Mouse (Mus musculus): ENCODE results near the gene Cyp1a2. TPM values are rescaled to one million over a fixed set of nuclear protein-coding genes. Genes with fewer than 3 reads are reported as not detected.

Cyp1a2 gene
- polyA plus RNA-seq, 1 experiment from 2014 or later = not detected

DNA sequence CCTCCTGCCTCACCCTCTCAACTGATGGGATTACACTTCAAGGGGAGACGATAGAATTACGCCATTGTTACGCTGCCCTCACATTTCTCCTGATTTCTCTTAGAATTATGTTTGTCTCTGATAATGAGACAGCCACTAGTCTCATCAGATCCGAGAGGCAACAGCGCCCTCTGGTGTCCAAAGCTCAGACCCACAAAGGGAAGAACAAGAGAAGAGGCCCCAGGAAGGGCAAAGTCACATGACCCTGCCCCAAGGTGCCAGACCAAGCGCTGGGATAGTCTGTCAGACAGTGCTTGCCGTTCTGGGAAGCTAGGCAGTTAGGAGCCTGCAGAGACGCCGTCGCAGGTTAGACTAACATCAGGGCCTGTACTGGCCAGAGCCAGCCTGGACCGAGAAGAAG lies 27.8 kb downstream of the Cyp1a2 start:
- peak; percentile 77 for ATAC-seq (ENCODE audit: low FRiP score)
- H3K27ac ChIP-seq (replicated peaks) = no peak overlapping the region
- no peak overlapping the region; the same call in 1 of the 2 replicates for H3K9ac ChIP-seq (replicated peaks)
- H3K4me2 ChIP-seq = peak overlapping the region; percentile 50
- H3K36me3 ChIP-seq = no peaks in the 10 kb centered on the region
- peak overlapping the region; percentile 19; the same call in 1 of the 2 replicates for H3K4me3 ChIP-seq (replicated peaks)
- WGBS = 2% methylated on average over 11 of the region's 11 CpGs
- H3K27me3 ChIP-seq (replicated peaks) = no peaks in the 10 kb centered on the region
- no peaks in the 10 kb centered on the region for H3K9me3 ChIP-seq (replicated peaks)
- peaks cover 11% of the 10 kb centered on the region for H3K4me1 ChIP-seq

DNA sequence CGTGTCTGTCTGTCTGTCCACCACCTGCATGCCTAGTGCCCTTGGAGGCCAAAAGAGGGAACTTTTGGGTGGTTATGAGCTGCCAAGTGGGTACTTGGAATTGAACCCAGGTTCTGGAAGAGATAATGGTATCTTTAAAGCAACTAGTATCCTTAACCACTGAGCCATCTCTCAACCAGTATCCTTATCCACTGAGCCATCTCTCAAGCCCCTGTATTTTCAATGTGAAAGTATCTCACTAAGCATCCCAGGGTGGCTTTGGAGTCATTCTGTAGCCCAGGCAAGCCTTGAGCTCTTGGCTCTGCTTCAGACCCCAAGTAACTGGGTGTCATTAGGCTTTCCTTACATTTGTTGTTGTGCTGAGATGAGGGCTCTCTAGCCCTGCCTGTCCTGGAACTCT lies 28.5 kb downstream of the Cyp1a2 start:
- 93% methylated on average over 1 of the region's 1 CpGs for WGBS
- Histone ChIP-seq H3K4me3 (replicated peaks) (no peak overlapping the region), H3K4me2 (no peak overlapping the region), H3K27ac (replicated peaks) (no peak overlapping the region), H3K4me1 (peaks cover 14% of the 10 kb centered on the region), H3K36me3 (no peaks in the 10 kb centered on the region), H3K9me3 (replicated peaks) (no peaks in the 10 kb centered on the region), H3K27me3 (replicated peaks) (no peaks in the 10 kb centered on the region), H3K9ac (replicated peaks) (no peak overlapping the region)
- ATAC-seq (ENCODE audit: low FRiP score) = no peak

DNA sequence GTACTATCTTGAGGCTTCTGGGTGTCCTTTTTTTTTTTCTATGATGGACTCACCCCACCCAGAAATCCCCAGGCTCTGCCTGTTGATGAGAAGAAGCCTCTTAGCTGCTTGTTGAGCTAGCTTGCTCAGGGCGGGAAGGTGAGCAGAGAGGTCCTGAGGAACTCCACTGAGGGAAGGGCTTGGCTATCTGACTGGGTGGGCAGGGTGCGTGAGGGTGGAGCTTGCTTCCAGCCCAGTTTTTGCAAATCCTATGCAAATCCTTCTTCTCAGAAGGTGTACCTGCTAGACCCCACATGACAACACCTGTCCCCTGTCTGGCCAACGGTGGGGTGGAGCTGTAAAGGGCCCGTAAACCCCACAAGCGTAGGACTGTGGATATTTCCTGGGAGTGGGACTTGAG lies 30.2 kb downstream of the Cyp1a2 start, which contains the start of gene Csk:
Csk (minus strand) TSS at position 349 of the 400 bp plus-strand sequence.
- H3K4me2 ChIP-seq = no peak within 1 kb of the TSS
- H3K27me3 ChIP-seq (replicated peaks) = no peaks in the 10 kb centered on the region
- peaks cover 14% of the 10 kb centered on the region for H3K4me1 ChIP-seq
- H3K9ac ChIP-seq (replicated peaks) = no peak within 1 kb of the TSS
- no peak for ATAC-seq (ENCODE audit: low FRiP score)
- H3K9me3 ChIP-seq (replicated peaks) = no peaks in the 10 kb centered on the region
- 66% methylated on average over 5 of the region's 5 CpGs for WGBS
- H3K36me3 ChIP-seq = no peaks in the 10 kb centered on the region
- no peak within 1 kb of the TSS for H3K4me3 ChIP-seq (replicated peaks)
- H3K27ac ChIP-seq (replicated peaks) = no peak within 1 kb of the TSS

DNA sequence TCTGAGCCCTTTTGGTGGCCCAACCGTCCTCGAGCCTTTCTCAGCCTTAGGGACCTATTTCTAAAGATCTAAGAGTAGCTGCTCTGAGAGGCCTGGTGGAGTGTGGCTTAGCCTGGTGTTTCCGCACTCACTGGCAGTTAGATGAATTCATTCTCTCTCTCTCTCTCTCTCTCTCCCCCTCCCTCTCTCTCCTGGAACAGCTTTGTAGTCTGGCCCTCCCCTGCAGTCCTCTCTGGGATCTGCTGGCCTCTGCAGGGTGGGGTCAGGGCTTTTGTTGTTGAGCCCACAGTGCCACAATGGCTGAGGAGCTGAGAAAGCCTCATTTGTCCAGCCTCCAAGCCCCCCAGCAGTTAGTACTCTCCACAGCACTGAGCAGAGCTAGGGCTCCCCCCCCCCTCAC lies 30.6 kb downstream of the Cyp1a2 start:
- Histone ChIP-seq H3K4me3 (replicated peaks) (no peak overlapping the region), H3K4me1 (peaks cover 14% of the 10 kb centered on the region), H3K36me3 (no peaks in the 10 kb centered on the region), H3K27me3 (replicated peaks) (no peaks in the 10 kb centered on the region), H3K4me2 (no peak overlapping the region), H3K9ac (replicated peaks) (no peak overlapping the region), H3K27ac (replicated peaks) (no peak overlapping the region), H3K9me3 (replicated peaks) (no peaks in the 10 kb centered on the region)
- WGBS = 21% methylated on average over 3 of the region's 3 CpGs
- no peak for ATAC-seq (ENCODE audit: low FRiP score)

DNA sequence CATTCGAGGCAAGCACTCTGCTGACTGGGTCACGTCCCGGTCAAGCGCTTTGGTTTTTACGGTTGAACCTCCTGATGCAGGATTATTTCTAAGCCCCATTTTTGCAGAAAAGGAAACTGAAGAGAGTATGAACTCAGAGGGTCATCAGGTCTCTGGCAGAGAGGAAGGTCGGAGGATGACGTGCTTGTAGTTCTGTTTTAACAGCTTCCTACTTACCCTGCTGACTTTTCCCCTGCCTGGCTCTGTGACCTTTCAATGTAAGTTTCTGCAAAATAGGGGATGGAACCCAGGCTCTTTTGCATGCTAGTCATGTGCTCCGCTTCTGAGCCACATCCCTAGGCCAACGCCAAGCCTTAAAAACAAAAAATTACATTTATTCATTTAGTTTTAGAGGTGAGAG lies 31.2 kb downstream of the Cyp1a2 start:
- H3K4me2 ChIP-seq = no peak overlapping the region
- no peak overlapping the region for H3K9ac ChIP-seq (replicated peaks)
- H3K27me3 ChIP-seq (replicated peaks) = no peaks in the 10 kb centered on the region
- H3K36me3 ChIP-seq = no peaks in the 10 kb centered on the region
- ATAC-seq (ENCODE audit: low FRiP score) = no peak
- WGBS = 69% methylated on average over 9 of the region's 9 CpGs
- H3K4me3 ChIP-seq (replicated peaks) = no peak overlapping the region
- H3K9me3 ChIP-seq (replicated peaks) = no peaks in the 10 kb centered on the region
- H3K27ac ChIP-seq (replicated peaks) = no peak overlapping the region
- H3K4me1 ChIP-seq = peaks cover 14% of the 10 kb centered on the region

DNA sequence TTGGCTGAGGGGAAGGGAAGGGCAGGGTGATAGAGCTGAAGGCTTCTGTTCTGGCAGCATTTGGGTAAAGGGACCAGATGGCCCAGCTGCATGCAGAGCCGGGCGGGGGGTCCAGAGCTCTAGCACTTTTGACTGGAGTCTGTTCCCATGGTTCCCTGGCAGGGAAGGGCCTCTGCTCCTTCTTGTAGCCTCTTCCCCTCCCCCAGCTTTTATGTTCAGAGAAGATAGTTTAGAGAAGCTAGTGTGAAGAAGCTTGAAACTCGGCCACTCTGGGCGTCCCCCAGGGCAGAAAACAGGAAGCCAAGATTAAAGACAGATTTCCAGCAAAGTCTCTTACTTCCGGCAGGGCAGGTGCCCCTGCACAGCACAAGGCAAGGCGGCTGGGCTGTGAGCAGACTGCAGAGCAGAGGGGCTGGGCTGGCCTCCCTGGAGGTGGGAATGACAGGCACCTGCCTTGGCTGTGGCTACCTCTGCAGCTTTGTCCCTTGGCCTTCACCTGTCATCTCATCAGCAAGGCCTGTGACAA lies 32.7 kb downstream of the Cyp1a2 start:
- Histone ChIP-seq H3K9ac (replicated peaks) (no peak overlapping the region), H3K9me3 (replicated peaks) (no peaks in the 10 kb centered on the region), H3K27me3 (replicated peaks) (no peaks in the 10 kb centered on the region), H3K36me3 (no peaks in the 10 kb centered on the region), H3K4me1 (peaks cover 12% of the 10 kb centered on the region), H3K27ac (replicated peaks) (no peak overlapping the region), H3K4me2 (no peak overlapping the region), H3K4me3 (replicated peaks) (no peak overlapping the region)
- no peak for ATAC-seq (ENCODE audit: low FRiP score)
- WGBS = 37% methylated on average over 6 of the region's 6 CpGs

DNA sequence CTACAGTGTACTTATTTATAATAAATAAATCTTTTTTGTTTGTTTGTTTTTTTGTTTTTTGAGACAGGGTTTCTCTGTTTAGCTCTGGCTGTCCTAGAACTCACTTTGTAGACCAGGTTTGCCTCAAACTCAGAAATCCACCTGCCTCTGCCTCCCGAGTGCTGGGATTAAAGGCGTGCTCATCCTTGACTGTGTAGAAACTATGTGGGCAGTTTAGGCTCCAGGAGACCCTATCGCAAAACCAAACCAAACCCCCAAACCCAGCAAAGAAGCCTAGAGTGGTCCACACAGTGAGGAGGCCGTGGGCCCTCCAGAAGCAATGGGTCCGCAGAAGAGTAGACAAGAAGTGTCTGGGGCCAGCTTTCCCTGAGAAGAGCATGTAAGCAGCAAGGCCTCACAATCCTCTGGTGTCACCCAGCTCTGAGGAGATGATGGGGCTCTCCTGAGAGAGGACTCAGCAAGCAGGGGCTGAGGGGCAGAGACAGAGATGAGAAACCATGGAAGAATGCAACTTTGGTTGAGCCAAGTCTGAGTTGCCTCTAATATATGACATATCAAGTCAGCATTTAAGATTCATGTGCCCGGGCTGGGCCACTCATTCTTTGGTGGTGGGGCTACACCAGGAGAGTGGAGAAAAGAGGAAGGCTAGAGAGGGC lies 33.2 kb downstream of the Cyp1a2 start:
- Histone ChIP-seq H3K36me3 (no peaks in the 10 kb centered on the region), H3K4me1 (peaks cover 11% of the 10 kb centered on the region; the same call in 1 of the 2 replicates), H3K27ac (replicated peaks) (no peak overlapping the region), H3K4me3 (replicated peaks) (no peak overlapping the region), H3K9me3 (replicated peaks) (no peaks in the 10 kb centered on the region), H3K27me3 (replicated peaks) (no peaks in the 10 kb centered on the region), H3K4me2 (no peak overlapping the region), H3K9ac (replicated peaks) (no peak overlapping the region)
- WGBS = 90% methylated on average over 6 of the region's 6 CpGs
- ATAC-seq (ENCODE audit: low FRiP score) = no peak

DNA sequence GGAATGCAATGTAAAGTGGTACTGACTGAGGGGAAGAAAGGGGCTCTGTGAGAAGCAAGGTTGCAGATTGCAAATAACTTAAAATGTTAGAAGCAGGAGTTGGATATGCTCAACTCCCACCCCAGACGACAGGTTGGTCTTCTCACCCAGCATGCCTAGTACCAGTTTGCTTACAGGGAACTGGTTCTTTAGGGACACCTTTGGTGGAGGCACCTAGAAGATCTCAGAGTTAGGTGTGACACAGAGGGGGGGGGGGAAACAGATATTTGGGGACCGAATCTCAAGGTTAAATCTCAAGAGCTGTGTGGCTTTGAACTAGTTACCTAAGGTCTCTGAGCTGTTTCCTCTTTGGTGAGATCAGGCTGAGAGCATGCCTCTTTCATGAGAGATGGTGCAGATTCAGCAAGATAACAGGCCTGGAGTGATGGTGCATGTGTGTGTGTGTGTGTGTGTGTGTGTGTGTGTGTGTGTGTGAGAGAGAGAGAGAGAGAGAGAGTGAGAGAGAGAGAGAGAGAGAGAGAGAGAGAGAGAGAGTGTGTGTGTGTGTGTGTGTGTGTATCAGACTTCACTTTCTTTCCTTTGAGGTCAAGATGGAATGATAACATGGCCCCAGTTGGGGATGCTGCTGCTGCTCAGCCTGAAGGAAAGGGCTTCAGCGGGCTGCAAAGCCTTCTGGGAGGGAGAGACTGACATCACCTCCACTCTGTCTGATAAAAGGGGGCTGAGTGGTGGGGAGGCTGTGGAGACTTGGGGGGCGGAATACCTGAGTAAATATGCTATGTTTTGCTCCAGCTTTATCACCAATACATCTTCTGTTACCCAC lies 36.0 kb downstream of the Cyp1a2 start:
- Histone ChIP-seq H3K36me3 (no peaks in the 10 kb centered on the region), H3K9ac (replicated peaks) (no peak overlapping the region), H3K27ac (replicated peaks) (no peak overlapping the region), H3K4me2 (no peak overlapping the region), H3K4me1 (peaks cover 31% of the 10 kb centered on the region), H3K27me3 (replicated peaks) (no peaks in the 10 kb centered on the region), H3K4me3 (replicated peaks) (no peak overlapping the region), H3K9me3 (replicated peaks) (no peaks in the 10 kb centered on the region)
- 71% methylated on average over 4 of the region's 4 CpGs for WGBS
- no peak for ATAC-seq (ENCODE audit: low FRiP score)

DNA sequence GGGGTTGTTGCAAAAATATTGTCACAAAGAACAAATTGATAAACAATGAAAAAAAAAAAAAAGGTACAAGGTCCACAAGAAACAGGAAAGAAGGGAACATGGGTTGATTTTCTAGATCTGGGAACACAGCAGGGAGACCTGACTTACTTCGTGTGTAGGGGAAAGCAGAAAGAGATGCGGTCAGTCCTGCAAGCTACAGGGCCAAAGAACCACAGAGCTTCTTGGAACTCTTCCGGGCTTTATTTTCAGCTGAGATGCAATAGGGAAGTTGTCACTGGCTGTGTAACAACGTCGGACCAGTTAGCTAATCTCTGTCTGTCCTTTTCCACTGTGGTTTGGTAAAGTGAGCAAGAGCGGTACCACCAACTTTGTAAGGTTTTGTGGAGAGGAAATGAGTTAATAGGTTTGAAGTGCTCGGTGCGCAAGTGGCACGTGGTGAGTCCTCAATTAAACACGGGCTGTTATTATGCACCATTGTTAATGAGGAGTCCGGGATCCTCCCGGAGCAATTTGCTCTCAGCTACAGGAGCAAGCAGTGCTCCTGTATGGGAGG lies 36.9 kb downstream of the Cyp1a2 start:
- no peak for ATAC-seq (ENCODE audit: low FRiP score)
- no peak overlapping the region for H3K4me2 ChIP-seq
- 48% methylated on average over 12 of the region's 12 CpGs for WGBS
- peaks cover 39% of the 10 kb centered on the region for H3K4me1 ChIP-seq
- no peak overlapping the region for H3K4me3 ChIP-seq (replicated peaks)
- H3K27me3 ChIP-seq (replicated peaks) = no peaks in the 10 kb centered on the region
- no peak overlapping the region for H3K9ac ChIP-seq (replicated peaks)
- H3K36me3 ChIP-seq = no peaks in the 10 kb centered on the region
- H3K9me3 ChIP-seq (replicated peaks) = no peaks in the 10 kb centered on the region
- H3K27ac ChIP-seq (replicated peaks) = no peak overlapping the region

DNA sequence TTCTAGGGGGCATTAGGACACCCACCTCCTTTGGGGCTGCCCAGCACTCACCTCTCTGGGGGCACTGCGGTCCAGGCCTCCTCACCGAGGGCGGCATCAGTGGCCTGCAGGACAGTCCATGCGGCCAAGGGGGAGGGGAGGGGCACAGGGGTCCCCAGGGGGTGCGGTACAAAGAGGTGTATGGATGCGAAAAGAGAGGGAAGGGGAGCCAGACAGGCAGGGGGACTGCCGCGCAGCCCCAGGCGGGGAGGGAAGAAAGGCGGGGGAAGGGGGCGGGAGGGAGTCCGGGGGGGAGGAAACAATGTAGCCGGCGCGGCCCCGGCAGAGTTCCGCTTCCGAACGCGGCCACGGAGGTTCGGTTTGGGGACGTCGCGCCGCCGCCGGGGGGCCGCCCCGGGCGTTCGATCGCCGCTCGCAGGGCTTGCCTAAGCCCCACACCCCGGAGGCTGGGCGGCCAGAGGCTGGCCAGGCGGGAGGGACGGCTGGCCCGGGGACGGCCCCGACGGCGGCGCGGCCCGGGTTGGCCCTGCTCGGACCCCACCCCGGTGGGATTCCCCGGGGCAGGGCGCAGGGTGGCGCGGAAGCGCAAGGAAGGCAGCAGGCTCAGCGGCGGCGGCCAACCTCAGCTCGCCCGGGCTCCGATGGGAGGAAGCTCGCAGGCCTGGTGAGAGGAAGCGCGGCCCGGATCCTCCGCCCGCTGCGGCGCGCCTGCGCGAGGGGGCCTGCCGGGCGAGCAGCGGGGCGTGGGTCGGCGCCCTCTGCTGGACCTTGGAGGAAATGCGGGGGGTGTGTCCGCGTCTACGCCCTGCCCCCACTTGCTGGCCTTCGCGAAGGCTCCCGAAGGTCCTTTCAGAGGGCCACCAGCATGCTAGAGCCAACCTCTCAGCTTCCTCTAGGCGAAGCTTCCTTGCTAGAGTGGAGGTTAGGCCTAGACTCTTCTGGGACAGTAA lies 38.3 kb downstream of the Cyp1a2 start:
- peaks cover 46% of the 10 kb centered on the region for H3K4me1 ChIP-seq
- H3K36me3 ChIP-seq = no peaks in the 10 kb centered on the region
- no peaks in the 10 kb centered on the region for H3K9me3 ChIP-seq (replicated peaks)
- peak overlapping the region; percentile 100 for H3K9ac ChIP-seq (replicated peaks)
- H3K4me2 ChIP-seq = peak overlapping the region; percentile 67
- H3K27ac ChIP-seq (replicated peaks) = peak overlapping the region; percentile 92
- ATAC-seq (ENCODE audit: low FRiP score) = peak; percentile 87
- under 1% methylated on average over 82 of the region's 85 CpGs for WGBS
- no peaks in the 10 kb centered on the region for H3K27me3 ChIP-seq (replicated peaks)
- peak overlapping the region; percentile 80 for H3K4me3 ChIP-seq (replicated peaks)

DNA sequence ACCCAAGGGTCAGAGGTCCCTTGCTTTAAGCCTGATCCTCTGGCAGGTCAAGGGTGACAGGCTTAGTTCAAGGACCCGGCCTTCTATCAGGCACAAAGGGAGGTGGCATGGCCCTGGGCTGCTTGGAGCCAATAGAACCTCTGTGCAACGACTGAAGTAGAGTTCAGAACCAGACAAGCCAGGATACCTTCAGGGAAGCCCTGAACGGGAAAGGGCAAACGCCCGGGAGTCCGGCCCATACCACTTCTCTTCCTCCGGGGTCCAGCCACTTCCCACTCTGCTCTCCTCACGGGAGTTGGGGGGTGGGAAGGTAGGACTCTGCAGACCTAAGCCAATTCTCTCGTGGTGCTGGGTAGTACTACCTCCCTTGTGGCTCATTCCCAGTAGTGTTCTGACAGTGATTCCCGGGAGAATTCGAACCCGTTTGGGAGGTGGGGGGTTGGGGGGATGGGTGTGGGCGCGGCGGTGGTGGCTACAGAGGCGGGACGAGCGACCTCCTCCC lies 39.0 kb downstream of the Cyp1a2 start:
- H3K27ac ChIP-seq (replicated peaks) = peak overlapping the region; percentile 92
- no peaks in the 10 kb centered on the region for H3K36me3 ChIP-seq
- under 1% methylated on average over 18 of the region's 18 CpGs for WGBS
- H3K9ac ChIP-seq (replicated peaks) = peak overlapping the region; percentile 100
- H3K27me3 ChIP-seq (replicated peaks) = no peaks in the 10 kb centered on the region
- peak overlapping the region; percentile 67 for H3K4me2 ChIP-seq
- H3K4me1 ChIP-seq = peaks cover 53% of the 10 kb centered on the region
- no peaks in the 10 kb centered on the region for H3K9me3 ChIP-seq (replicated peaks)
- peak overlapping the region; percentile 80 for H3K4me3 ChIP-seq (replicated peaks)
- ATAC-seq (ENCODE audit: low FRiP score) = 0 out of 2 replicates have a peak, but pooled peaks have one; percentile 1
